Mouse (Mus musculus) liver, postnatal 0 days (tissue): Measurements from ENCODE around the gene Meox2.

Source experiments
- CTCF ChIP-seq: sonication (generic); IDR thresholded peaks from 2 replicates; pipeline ENCODE4 v1.5.1; 2016; ENCODE audit warnings: antibody characterized with exemption, low read depth
- EP300 ChIP-seq: IDR thresholded peaks from 2 replicates; pipeline ENCODE4 v1.6.1; 2016; ENCODE audit warnings: antibody characterized with exemption, low read depth, mild to moderate bottlenecking

- TF ChIP-seq CTCF (no peak), EP300 (no peak)
Observed at GRCm38 (mm10) chr12:37072636-37073035, 35.7 kb upstream of the Meox2 start.
